Mouse (Mus musculus) CH12F3 (cell line): Measurements from ENCODE around the gene Pabpc1l.

Experiments
- in situ Hi-C: fragments of 300-500 bp; cut with MboI; formaldehyde crosslinking; loops from 2 replicates; pipeline ENCODE4 v1.14.3; 2020; ENCODE audit warnings: low sequenced_read_pairs

Gene Pabpc1l

DNA sequence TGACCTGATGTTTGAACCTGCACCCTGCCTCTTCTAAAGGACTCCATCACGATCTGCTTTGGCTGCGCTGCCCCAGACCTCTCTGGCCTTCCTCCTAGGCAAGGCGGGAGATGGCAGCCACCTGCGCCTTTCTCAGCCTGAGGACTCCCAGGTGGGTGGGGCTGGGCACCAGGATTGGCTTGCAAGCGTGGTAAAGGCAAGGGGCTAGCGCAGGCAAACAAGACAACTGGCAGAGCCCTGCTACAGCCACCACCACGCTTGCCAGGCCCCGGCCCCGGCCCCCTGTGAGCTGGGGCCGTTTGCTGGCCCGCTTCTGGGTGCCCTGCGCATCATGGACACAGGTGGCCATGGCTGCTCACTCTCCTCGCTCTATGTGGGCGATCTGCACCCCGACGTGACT lies at the start of gene Pabpc1l:
Gene Pabpc1l (plus strand): TSS at position 301 of the 400 bp plus-strand sequence.
- in situ Hi-C loops = no loop called here

- in situ Hi-C loops = no loop called here
Measured at GRCm38 (mm10) chr2:163976448-163976847, 48.8 kb upstream of the Pabpc1l start.

GRCm38 (mm10) chr2:163987233-163987632 lies 38.0 kb upstream of the Pabpc1l start:
- in situ Hi-C loops = no loop called here

- in situ Hi-C loops = no loop called here
Measured at GRCm38 (mm10) chr2:163992871-163993270, 32.4 kb upstream of the Pabpc1l start.

DNA sequence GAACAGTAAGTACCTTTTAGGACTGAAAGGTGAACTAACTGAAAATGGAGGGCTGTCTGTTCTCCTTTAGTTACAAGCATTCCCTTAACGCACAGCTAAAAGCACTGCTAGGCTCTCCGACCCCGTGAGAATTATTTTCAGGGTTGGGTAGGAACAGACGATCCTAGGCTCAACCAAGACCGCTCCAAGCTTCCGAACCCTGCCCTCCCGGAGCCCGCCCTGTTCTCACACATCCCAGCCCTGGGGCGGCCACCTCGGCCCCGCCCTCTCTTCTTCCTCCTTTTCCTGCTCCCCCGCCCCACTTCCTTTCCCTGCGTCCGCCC lies 30.6 kb upstream of the Pabpc1l start, which contains the start of gene Ywhab:
Gene Ywhab (plus strand): TSS at position 307 of the 323 bp plus-strand sequence.
- in situ Hi-C loops = no loop called here

DNA sequence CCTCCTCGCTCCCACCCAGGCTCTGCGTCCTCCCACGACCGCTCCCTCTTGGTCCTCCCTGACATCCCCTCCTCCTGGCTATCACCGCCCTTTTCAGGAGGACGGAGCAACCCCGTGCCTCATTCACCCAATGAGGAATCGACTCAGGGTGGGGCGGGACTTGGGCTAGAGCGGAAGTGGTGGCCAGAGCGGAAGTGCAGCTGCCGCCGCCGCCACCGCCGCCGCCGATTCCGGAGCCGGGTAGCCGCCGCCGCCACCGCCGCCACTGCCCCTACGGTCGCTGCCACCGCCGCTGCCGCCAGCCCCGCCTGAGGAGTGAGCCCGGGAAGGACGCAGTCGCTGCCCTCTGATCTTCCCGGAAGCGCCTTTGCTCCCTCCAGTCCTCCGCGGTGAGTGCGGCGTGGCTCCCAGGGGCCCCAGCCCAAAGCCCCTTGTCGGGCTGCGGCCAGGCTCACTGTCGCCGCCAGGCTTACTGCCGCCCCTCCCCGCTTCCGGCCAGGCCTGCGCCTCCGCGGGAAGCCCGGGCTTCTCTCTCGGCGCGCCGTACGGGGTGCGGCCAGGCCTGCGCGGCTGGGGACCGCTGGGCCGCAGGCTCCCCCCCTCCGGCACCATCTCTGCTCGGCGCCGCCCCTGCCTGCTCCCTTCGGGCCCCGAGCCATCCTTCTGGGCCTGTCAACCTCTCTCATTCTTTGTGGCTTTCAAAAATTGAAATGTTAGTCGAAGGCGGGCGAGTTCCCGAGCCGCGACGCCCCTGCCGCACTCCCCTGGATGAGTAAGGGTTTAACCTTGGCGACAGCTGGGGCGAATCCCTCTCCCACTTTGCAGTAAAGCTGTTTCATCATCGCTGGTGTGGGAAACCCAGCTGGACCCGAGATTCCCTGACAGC lies 30.0 kb upstream of the Pabpc1l start:
- in situ Hi-C loops = no loop called here

GRCm38 (mm10) chr2:163996275-163996674 lies 29.0 kb upstream of the Pabpc1l start:
- in situ Hi-C loops = no loop called here

DNA sequence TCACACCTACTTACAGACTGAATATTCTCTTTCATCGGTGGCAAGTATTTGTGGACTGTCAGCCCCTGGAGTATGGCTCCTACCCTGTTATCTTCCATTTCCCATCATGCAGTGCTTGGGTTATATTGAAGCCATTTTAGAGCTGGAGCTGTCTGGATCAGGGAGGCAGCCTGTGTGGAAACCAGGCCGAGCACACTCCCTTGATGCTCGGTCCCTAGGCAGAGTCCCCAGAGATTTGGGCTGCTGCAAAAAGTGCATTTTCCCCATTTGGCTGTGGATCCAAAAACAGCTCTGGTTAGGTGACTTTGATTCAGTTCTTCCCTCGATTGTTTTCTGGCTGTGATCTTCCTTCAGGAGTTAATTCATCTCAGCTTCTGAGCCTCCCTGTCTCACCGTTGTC lies 28.4 kb upstream of the Pabpc1l start:
- in situ Hi-C loops = no loop called here

DNA sequence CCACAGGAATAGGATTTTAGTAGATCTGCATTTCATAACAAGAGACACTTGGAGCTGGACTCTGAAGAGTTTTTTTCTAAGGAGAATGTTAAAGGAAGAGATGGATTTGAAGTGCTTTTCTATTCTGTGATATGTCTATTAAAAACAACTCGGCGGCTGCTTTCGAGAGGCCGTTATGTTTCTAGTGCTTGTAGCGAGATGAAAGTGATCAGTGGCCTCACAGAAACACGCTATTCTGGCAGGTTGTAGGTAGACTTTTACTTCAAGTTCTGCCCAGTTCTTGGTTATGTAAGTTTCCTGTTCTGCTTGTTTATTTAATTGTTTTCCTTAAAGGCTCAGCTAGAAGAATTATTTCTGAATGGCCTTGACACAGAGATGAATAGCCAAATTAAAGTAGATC lies 26.3 kb upstream of the Pabpc1l start:
- in situ Hi-C loops = no loop called here

DNA sequence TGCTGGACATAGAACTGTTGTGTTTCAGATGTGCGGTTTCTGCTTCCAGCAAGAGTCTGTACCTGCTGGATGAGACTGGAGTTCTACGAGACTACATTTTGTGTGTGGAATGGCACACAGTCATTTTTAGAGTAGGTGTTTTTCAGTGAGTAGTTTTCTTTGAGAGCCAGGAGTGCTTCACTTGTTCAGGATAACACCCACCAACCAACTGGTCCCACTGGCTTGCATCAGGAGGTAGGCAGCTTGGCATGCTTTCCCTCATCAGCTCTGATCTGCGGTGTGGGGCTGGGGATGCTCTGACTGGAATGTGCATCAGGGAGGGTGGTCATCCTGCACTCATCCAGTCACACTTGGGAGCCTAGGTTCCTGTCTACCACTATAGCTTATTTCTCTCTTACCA lies 22.6 kb upstream of the Pabpc1l start:
- in situ Hi-C loops = no loop called here

- in situ Hi-C loops = no loop called here
Measured at GRCm38 (mm10) chr2:164004503-164004902, 20.7 kb upstream of the Pabpc1l start.

GRCm38 (mm10) chr2:164006932-164007331 lies 18.3 kb upstream of the Pabpc1l start:
- in situ Hi-C loops = no loop called here

GRCm38 (mm10) chr2:164007547-164007946 lies 17.7 kb upstream of the Pabpc1l start:
- in situ Hi-C loops = no loop called here

DNA sequence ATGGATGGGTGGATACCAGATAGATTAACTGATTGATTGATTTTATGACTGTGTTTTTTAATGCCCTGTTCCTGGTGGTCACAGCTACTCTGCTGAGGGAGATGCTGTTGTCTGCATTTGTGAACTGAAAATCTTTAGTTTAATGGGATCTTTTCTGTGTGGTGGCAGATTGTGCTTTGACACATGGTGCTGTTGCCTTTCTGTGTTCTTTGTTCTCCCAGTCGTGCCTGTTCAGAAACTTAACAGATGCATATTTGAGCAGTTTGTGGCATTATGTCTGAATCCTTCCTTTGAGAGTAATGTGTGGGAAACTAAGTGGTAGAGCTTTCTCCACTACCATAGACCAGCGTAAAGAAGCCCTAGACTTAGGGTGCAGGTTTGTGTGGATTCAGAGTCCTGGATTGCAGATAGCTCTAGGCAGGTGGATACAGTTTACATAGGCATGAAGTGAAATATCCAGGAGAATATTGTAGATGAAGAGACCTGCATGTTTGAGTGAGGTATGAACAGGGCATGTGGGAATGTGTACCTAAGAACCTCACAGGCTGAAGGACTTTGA lies 17.2 kb upstream of the Pabpc1l start:
- in situ Hi-C loops = no loop called here

GRCm38 (mm10) chr2:164009227-164009626 lies 16.0 kb upstream of the Pabpc1l start:
- in situ Hi-C loops = no loop called here

- in situ Hi-C loops = no loop called here
Measured at GRCm38 (mm10) chr2:164010496-164010895, 14.8 kb upstream of the Pabpc1l start.

- in situ Hi-C loops = no loop called here
Measured at GRCm38 (mm10) chr2:164010944-164011343, 14.3 kb upstream of the Pabpc1l start.

- in situ Hi-C loops = no loop called here
Measured at GRCm38 (mm10) chr2:164015304-164015703, 9.9 kb upstream of the Pabpc1l start.

- in situ Hi-C loops = no loop called here
Measured at GRCm38 (mm10) chr2:164018910-164019309, 6.3 kb upstream of the Pabpc1l start.

DNA sequence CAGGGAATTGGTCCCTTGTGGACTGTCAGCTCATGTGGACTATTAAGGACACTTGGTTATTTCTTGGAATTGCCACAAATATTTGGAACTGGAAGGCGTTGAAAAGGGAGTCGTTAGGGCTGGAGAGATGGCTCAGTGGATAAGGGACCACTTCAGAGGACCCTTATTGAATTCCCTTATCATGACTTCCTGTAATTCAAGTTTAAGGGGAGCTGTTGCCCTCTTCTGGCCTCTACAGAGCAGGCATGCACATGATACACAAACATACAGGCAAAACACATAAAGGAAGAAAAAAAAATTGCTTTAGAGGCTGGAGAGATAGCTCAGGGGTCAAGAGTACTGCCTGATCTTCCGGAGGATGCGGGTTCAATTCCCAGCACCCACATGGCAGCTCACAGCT lies 5.3 kb upstream of the Pabpc1l start:
- in situ Hi-C loops = no loop called here

- in situ Hi-C loops = no loop called here
Measured at GRCm38 (mm10) chr2:164022104-164022503, 3.1 kb upstream of the Pabpc1l start.

- in situ Hi-C loops = no loop called here
Measured at GRCm38 (mm10) chr2:164031147-164031546, 5.9 kb downstream of the Pabpc1l start.
